Mouse (Mus musculus) ES-E14 (cell line): ENCODE data around the gene Frmd5. TPM values are rescaled to one million over a fixed set of nuclear protein-coding genes. Genes with fewer than 3 reads are reported as not detected.
A peak's percentile ranks its signal among the peaks of the same experiment; 100 is the strongest.

ENCODE experiments used
- DNase-seq: peaks from one replicate; pipeline ENCODE4 v3.0.0-alpha.2; 2013; ENCODE audit warnings: low read depth, low spot score
- H3K27ac ChIP-seq: 2 replicates; pipeline ENCODE4 v1.5.1; 2012; ENCODE audit warnings: low read depth, mild to moderate bottlenecking, low read length, moderate library complexity, mixed read lengths; ENCODE audit not compliant: poor library complexity, insufficient read depth, severe bottlenecking
- H3K36me3 ChIP-seq: 2 replicates; pipeline ENCODE4 v1.6.1; 2012; ENCODE audit warnings: mild to moderate bottlenecking, low read length, moderate library complexity, mixed read lengths; ENCODE audit not compliant: control insufficient read depth, poor library complexity, insufficient read depth, severe bottlenecking
- H3K4me1 ChIP-seq, 2 experiments: fragments of 150-350 bp in 1 of 2; sonication (generic) in 1 of 2; 2 replicates each; pipeline ENCODE4 v1.6.1; 2012; ENCODE audit warnings: low read length in 2 of 2, mild to moderate bottlenecking in 1 of 2, mixed read lengths in 1 of 2; ENCODE audit not compliant: control insufficient read depth in 2 of 2, insufficient read depth in 2 of 2, poor library complexity in 1 of 2
- H3K4me3 ChIP-seq, 2 experiments: fragments of 150-350 bp in 1 of 2; sonication (generic) in 1 of 2; 2 replicates each; pipeline ENCODE4 v1.5.1; 2012; ENCODE audit warnings: low read length in 2 of 2, low read depth in 1 of 2, mild to moderate bottlenecking in 1 of 2, mixed read lengths in 1 of 2; ENCODE audit not compliant: insufficient read depth in 1 of 2, poor library complexity in 1 of 2, severe bottlenecking in 1 of 2
- H3K9ac ChIP-seq: 2 replicates; pipeline ENCODE4 v1.6.1; 2012; ENCODE audit warnings: low read depth, mild to moderate bottlenecking, low read length, mixed read lengths; ENCODE audit not compliant: poor library complexity, insufficient read depth, severe bottlenecking
- H3K9me3 ChIP-seq: fragments of 150-350 bp; sonication (generic); 2 replicates; pipeline ENCODE4 v1.6.1; 2012; ENCODE audit warnings: low read depth, mild to moderate bottlenecking, low read length; ENCODE audit not compliant: control insufficient read depth, insufficient read depth
- CHD2 ChIP-seq: IDR thresholded peaks from 2 replicates; pipeline ENCODE4 v1.6.1; 2014; ENCODE audit warnings: mild to moderate bottlenecking, low read depth, low read length, inconsistent platforms
- HCFC1 ChIP-seq: IDR thresholded peaks from 2 replicates; pipeline ENCODE4 v1.6.1; 2012; ENCODE audit warnings: low read length, inconsistent platforms, borderline replicate concordance; ENCODE audit not compliant: insufficient read depth
- MAFK ChIP-seq: IDR thresholded peaks from 2 replicates; pipeline ENCODE4 v1.6.1; 2014; ENCODE audit warnings: mild to moderate bottlenecking, low read depth, low read length, inconsistent platforms; ENCODE audit not compliant: insufficient read depth
- ZC3H11A ChIP-seq: IDR thresholded peaks from 2 replicates; pipeline ENCODE4 v1.6.1; 2012; ENCODE audit warnings: low read depth, mild to moderate bottlenecking, inconsistent platforms, low read length, borderline replicate concordance
- ZNF384 ChIP-seq: IDR thresholded peaks from 2 replicates; pipeline ENCODE4 v1.6.1; 2012; ENCODE audit warnings: low read depth, low read length, inconsistent platforms
- in situ Hi-C, 2 experiments: fragments of 600-800 bp; cut with MboI; formaldehyde crosslinking; loops; one replicate each; pipeline ENCODE4 v1.15.1; 2025; ENCODE audit warnings: low sequenced_read_pairs in 2 of 2, inconsistent platforms in 1 of 2; ENCODE audit not compliant: unreplicated experiment in 2 of 2
- total RNA-seq: library from RNA; depleted of rRNA; stranded (reverse); fragments of 300-350 nt; gene quantifications from 2 replicates; pipeline ENCODE4 v1.2.3, GENCODE M21; 2012; rRNA removed

The Frmd5 gene
- total RNA-seq, result 4.8 and 8.9 TPM in 2 replicates

DNA sequence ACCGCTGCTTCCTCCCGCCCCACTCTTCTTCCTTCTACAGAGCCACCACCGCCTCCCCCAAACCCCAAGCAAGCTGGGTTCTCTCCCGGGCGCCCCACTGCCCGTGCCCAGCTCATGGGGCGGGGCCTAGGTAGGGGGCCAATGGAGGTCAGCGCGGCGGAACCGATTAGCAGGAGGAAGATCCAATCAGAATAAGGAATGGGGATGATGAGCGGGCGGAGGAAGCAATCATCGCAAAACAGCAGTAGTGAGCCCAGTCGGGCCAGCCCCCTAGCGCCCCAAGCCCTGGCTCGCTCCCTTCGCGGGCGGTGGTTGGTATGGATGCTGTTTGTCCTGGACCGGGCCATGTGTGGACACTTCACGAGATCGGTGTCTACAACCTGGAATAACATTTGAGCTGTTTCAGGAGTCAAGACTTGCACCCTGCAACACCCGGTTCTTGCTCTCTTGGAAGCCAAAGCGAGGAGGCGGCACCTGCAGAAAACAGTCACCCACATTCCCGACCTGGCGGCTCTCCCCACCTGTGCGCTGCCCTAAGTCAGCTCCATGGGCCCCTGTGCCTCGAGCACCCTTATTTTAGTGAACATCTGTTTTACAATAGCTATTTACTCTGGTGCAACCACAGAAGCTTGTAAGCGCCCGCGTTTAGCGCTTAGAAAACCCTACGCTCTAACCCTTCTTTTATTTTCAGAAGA, at the start of gene Frmd5:
Gene Frmd5 (minus strand): TSS at position 129 of the 695 bp plus-strand sequence.
- in situ Hi-C loops, result loop anchor here in 1 of 2 experiments (25.0 kb wide), 1 partner anchor 245 kb away; no protein-coding TSS in a partner anchor
- peak; percentile 88; the same call in 1 of the 2 replicates for TF ChIP-seq CHD2
- 0 out of 2 replicates have a peak, but pooled peaks have one; percentile 7 for TF ChIP-seq HCFC1
- TF ChIP-seq MAFK, result no peak
- no peak for TF ChIP-seq ZNF384
- no peak for TF ChIP-seq ZC3H11A
- peak within 1 kb of the TSS; percentile 92 for H3K9ac ChIP-seq
- H3K4me3 ChIP-seq, result peak within 1 kb of the TSS; percentile 96 to 99
- DNase-seq, result peak; percentile 89
- no peaks in the 10 kb centered on the region for H3K36me3 ChIP-seq
- H3K4me1 ChIP-seq, result peaks cover 0 to 2% of the 10 kb centered on the region in 2 experiments; a peak in 1 of 4 replicates
- H3K9me3 ChIP-seq, result no peaks in the 10 kb centered on the region
- H3K27ac ChIP-seq, result peak within 1 kb of the TSS; percentile 59

DNA sequence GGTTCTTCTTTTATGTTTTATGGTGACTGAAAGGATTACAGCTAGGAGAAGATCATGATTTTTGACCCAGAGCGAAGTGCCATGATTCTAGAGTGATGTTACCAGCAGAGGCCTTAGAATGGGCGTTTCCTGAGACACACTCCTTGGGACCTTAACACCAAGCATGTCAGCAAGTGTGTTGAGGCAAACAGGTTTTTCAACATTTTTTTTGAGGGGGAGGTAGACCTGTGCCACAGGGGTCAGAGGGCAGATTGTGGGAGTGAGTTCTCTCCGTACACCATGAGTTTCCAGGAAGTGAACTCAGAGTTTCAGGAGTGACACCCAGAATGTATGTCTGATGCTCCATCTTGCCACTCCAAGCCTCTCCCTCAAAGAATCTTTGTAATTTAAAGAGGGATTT, 47.1 kb upstream of the Frmd5 start:
- no peak for TF ChIP-seq ZNF384
- TF ChIP-seq MAFK, result no peak
- H3K36me3 ChIP-seq, result no peaks in the 10 kb centered on the region
- H3K9me3 ChIP-seq, result no peaks in the 10 kb centered on the region
- no peak overlapping the region for H3K27ac ChIP-seq
- H3K4me3 ChIP-seq, result no peak overlapping the region
- DNase-seq, result no peak
- H3K4me1 ChIP-seq, result no peaks in the 10 kb centered on the region
- no peak overlapping the region for H3K9ac ChIP-seq
- in situ Hi-C loops, result no loop called here

DNA sequence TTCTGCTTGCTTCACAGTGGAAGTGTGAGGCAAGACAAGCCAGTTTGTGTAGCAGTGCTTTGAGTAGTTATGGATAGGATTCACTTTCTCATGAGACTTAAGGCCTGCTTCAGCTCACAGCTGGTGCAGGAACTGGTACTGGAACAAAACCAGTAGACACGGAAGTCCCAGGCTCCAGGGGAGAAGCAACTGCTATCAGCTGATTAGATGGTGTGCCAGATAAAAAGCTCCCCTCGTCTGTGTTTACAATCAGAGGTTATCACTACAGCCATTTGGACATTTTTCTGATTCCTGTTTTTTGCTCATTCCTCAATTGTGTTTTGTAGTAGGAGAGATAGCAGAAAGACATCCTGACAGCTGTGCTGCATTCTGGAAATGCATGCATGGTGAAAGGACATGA, 45.2 kb upstream of the Frmd5 start:
- Histone ChIP-seq H3K27ac (no peak overlapping the region), H3K4me3 (no peak overlapping the region), H3K9me3 (no peaks in the 10 kb centered on the region), H3K4me1 (no peaks in the 10 kb centered on the region), H3K36me3 (no peaks in the 10 kb centered on the region), H3K9ac (no peak overlapping the region)
- no peak for DNase-seq
- TF ChIP-seq MAFK (no peak), CHD2 (no peak)
- in situ Hi-C loops, result no loop called here

DNA sequence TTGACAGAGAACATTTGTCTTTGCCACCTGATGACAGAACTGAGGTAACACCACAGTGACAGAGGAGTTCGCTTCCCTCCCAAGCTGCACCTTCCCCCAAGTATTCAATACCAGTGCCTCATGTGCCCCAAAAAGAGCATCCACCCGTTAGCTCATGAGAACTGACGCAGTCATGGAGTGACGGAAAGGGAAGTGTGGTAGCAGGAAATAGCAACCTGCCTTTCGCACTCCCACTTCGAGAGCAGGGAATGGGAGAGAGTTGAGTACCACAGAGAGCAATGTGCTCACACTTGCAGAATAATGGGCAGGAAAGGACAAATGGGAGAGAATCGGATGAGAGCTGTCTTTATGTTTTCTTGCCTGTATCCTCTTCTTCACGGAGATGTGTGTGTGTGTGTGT, 39.2 kb upstream of the Frmd5 start:
- H3K4me1 ChIP-seq, result no peaks in the 10 kb centered on the region
- no peak overlapping the region for H3K9ac ChIP-seq
- H3K4me3 ChIP-seq, result no peak overlapping the region
- H3K27ac ChIP-seq, result no peak overlapping the region
- in situ Hi-C loops, result no loop called here
- TF ChIP-seq MAFK (no peak), ZC3H11A (no peak), HCFC1 (no peak), CHD2 (no peak), ZNF384 (no peak)
- DNase-seq, result no peak
- no peaks in the 10 kb centered on the region for H3K36me3 ChIP-seq
- no peaks in the 10 kb centered on the region for H3K9me3 ChIP-seq

DNA sequence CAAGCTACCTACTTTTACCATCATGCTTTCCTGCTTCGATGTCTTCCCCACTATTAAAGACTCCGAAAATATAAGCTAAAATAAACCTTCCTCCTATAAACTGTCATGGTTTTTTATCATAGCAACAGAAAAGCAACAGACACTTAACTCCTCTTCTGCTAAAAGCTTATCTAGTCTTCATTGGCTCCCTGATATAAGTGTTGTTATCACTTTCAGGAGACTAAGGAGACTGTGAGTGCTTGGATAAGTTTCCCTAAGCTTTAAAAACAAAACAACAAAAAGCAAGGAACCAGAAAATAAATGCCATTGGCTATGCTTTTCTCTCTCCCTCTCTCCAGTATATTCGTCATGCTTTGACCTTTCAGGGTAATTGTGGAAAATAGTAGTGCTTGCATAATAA, 35.4 kb upstream of the Frmd5 start:
- H3K9ac ChIP-seq, result no peak overlapping the region
- no peak overlapping the region for H3K27ac ChIP-seq
- no peak for TF ChIP-seq CHD2
- H3K4me3 ChIP-seq, result no peak overlapping the region
- no peaks in the 10 kb centered on the region for H3K9me3 ChIP-seq
- in situ Hi-C loops, result no loop called here
- H3K36me3 ChIP-seq, result no peaks in the 10 kb centered on the region
- no peaks in the 10 kb centered on the region for H3K4me1 ChIP-seq
- no peak for DNase-seq
